ENCODE assay signal across 21 mouse cellular contexts in genomic region chr7:122074374-122074773, GRCm38 (mm10). TPM values are rescaled to one million over a fixed set of nuclear protein-coding genes. Genes with fewer than 3 reads are reported as not detected.
DNase-seq lines count a peak whose midpoint lies in the region; ATAC-seq lines count a peak whose summit lies in the region.
"Had no signal": no experiment of that assay in that cellular context is flagged by ENCODE, and none has a peak within 500 bp of the region (broad histone marks: within the 10 kb centered on the region; RNA-seq: fewer than 3 reads in every experiment).

No protein-coding gene starts in this region.

- ATAC-seq in liver, embryonic 11.5 days (replicated peaks; ENCODE audit: low FRiP score) = peak; percentile 53; the same call in 1 of the 2 replicates
- ATAC-seq in liver, embryonic 12.5 days = no peak
- ATAC-seq in intestine, embryonic 16.5 days = peak; percentile 88
- peak; percentile 74 for ATAC-seq in megakaryocyte progenitor cell, adult 5-6 weeks (replicated peaks; ENCODE audit: poor library complexity)
- ATAC-seq: activated CD4-positive, CD25-positive, alpha-beta regulatory T cell, adult 4 months; forebrain, embryonic 13.5 days; forebrain, postnatal 0 days; Patski had no signal

- no peak for DNase-seq in liver, embryonic 11.5 days (ENCODE audit: low spot score)
- no peak for DNase-seq in right cerebral cortex, postnatal 4 days
- DNase-seq in spleen, postnatal 14 days (ENCODE audit: low spot score in 2 of 2) = no peak
- DNase-seq: adrenal gland, postnatal 14 days; cerebellum, adult 18-20 months; cerebellum, adult 9-11 months; forebrain, postnatal 0 days; gastrocnemius, postnatal 25 days; heart, adult 18-20 months; heart, postnatal 14 days had no signal

- no peaks in the 10 kb centered on the region for H3K9me3 ChIP-seq in liver, embryonic 11.5 days (ENCODE audit: control insufficient read depth, low read length)
- H3K9me3 ChIP-seq in liver, embryonic 12.5 days (replicated peaks) = no peaks in the 10 kb centered on the region
- no peaks in the 10 kb centered on the region for H3K9me3 ChIP-seq in intestine, embryonic 16.5 days (ENCODE audit: control insufficient read depth, low read length)
- H3K9me3 ChIP-seq: embryonic facial prominence, embryonic 10.5 days; forebrain, embryonic 13.5 days; heart, embryonic 15.5 days; hindbrain, embryonic 13.5 days had no signal

- no peak overlapping the region for H3K4me2 ChIP-seq in liver, embryonic 11.5 days
- no peak overlapping the region for H3K4me2 ChIP-seq in liver, embryonic 12.5 days
- no peak overlapping the region for H3K4me2 ChIP-seq in intestine, embryonic 16.5 days (ENCODE audit: low read depth, low read length)
- H3K4me2 ChIP-seq: forebrain, embryonic 13.5 days; heart, embryonic 11.5 days; heart, embryonic 15.5 days; hindbrain, embryonic 13.5 days had no signal

- no peak overlapping the region for H3K27ac ChIP-seq in liver, embryonic 11.5 days (ENCODE audit: low read depth, low read length)
- H3K27ac ChIP-seq in liver, embryonic 12.5 days = no peak overlapping the region; the same call in 1 of the 2 replicates
- peak overlapping the region; percentile 78 for H3K27ac ChIP-seq in intestine, embryonic 16.5 days (ENCODE audit: low read length)
- H3K27ac ChIP-seq: embryonic facial prominence, embryonic 10.5 days; forebrain, embryonic 13.5 days; heart, embryonic 15.5 days; hindbrain, embryonic 13.5 days had no signal

- no peak overlapping the region for H3K9ac ChIP-seq in liver, embryonic 11.5 days (ENCODE audit: low read depth, low read length)
- no peak overlapping the region; the same call in 1 of the 2 replicates for H3K9ac ChIP-seq in liver, embryonic 12.5 days
- no peak overlapping the region; the same call in 1 of the 2 replicates for H3K9ac ChIP-seq in intestine, embryonic 16.5 days (ENCODE audit: low read depth, low read length)
- H3K9ac ChIP-seq: forebrain, embryonic 13.5 days; forebrain, postnatal 0 days; heart, embryonic 15.5 days; hindbrain, embryonic 13.5 days had no signal

- no peaks in the 10 kb centered on the region for H3K27me3 ChIP-seq in liver, embryonic 11.5 days (replicated peaks; ENCODE audit: control insufficient read depth, insufficient read depth, low read length)
- H3K27me3 ChIP-seq in liver, embryonic 12.5 days (replicated peaks) = no peaks in the 10 kb centered on the region
- H3K27me3 ChIP-seq in intestine, embryonic 16.5 days (replicated peaks; ENCODE audit: control insufficient read depth, insufficient read depth, low read length) = no peaks in the 10 kb centered on the region
- H3K27me3 ChIP-seq: CH12.LX; forebrain, embryonic 13.5 days; heart, embryonic 15.5 days; hindbrain, embryonic 13.5 days; Patski had no signal

- no peak overlapping the region for H3K4me3 ChIP-seq in liver, embryonic 11.5 days (ENCODE audit: low read depth, low read length)
- H3K4me3 ChIP-seq in liver, embryonic 12.5 days = no peak overlapping the region
- no peak overlapping the region for H3K4me3 ChIP-seq in intestine, embryonic 16.5 days (ENCODE audit: low read length)
- H3K4me3 ChIP-seq: embryonic facial prominence, embryonic 10.5 days; forebrain, embryonic 13.5 days; heart, embryonic 15.5 days; hindbrain, embryonic 13.5 days had no signal

- H3K4me1 ChIP-seq in liver, embryonic 11.5 days (replicated peaks; ENCODE audit: control insufficient read depth, insufficient read depth, low read length) = no peaks in the 10 kb centered on the region; the same call in 1 of the 2 replicates
- peaks cover 13% of the 10 kb centered on the region for H3K4me1 ChIP-seq in liver, embryonic 12.5 days
- peaks cover 14% of the 10 kb centered on the region for H3K4me1 ChIP-seq in intestine, embryonic 16.5 days (ENCODE audit: control insufficient read depth, insufficient read depth, low read length)
- H3K4me1 ChIP-seq: embryonic facial prominence, embryonic 10.5 days had no signal

- peaks cover 69% of the 10 kb centered on the region for H3K36me3 ChIP-seq in liver, embryonic 11.5 days (ENCODE audit: control insufficient read depth, insufficient read depth, low read length)
- H3K36me3 ChIP-seq in liver, embryonic 12.5 days = peaks cover 96% of the 10 kb centered on the region
- H3K36me3 ChIP-seq in intestine, embryonic 16.5 days (ENCODE audit: control insufficient read depth, insufficient read depth, low read length) = peaks cover 29% of the 10 kb centered on the region

- WGBS in liver, embryonic 11.5 days = 77% methylated on average over 3 of the region's 3 CpGs
- 47% methylated on average over 3 of the region's 3 CpGs for WGBS in liver, embryonic 12.5 days (ENCODE audit: insufficient replicate concordance)
- 65% methylated on average over 3 of the region's 3 CpGs for WGBS in intestine, embryonic 16.5 days

RNA-seq across cellular contexts. Expression of gene Ears2, which starts 7.3 kb away (rescaled TPM):
- polyA plus RNA-seq in liver, embryonic 11.5 days (2014; fragmentation: Nextera tagmentation; extraction: Ambion mirVana) = 16.1 and 18.0 TPM in 2 replicates
- polyA plus RNA-seq in liver, embryonic 12.5 days (2016; fragmentation: Nextera tagmentation; extraction: Ambion mirVana) = 10.3 and 10.8 TPM in 2 replicates
- 19.4 and 20.7 TPM in 2 replicates for polyA plus RNA-seq in intestine, embryonic 16.5 days (2015; fragmentation: Nextera tagmentation; extraction: Ambion mirVana)
- 4.1 and 5.7 TPM in 2 replicates for total RNA-seq in megakaryocyte progenitor cell, adult 5-6 weeks (2015)
- total RNA-seq in megakaryocyte progenitor cell, adult 5-6 weeks (2017) = 6.6 and 7.7 TPM in 2 replicates

RNA-seq across cellular contexts. Expression of gene Ubfd1, which starts 7.4 kb away (rescaled TPM):
- polyA plus RNA-seq in liver, embryonic 11.5 days (2014; fragmentation: Nextera tagmentation; extraction: Ambion mirVana) = 59.7 and 64.9 TPM in 2 replicates
- polyA plus RNA-seq in liver, embryonic 12.5 days (2016; fragmentation: Nextera tagmentation; extraction: Ambion mirVana) = 38.3 and 41.1 TPM in 2 replicates
- polyA plus RNA-seq in intestine, embryonic 16.5 days (2015; fragmentation: Nextera tagmentation; extraction: Ambion mirVana) = 39.5 and 45.3 TPM in 2 replicates
- 36.5 and 37.1 TPM in 2 replicates for total RNA-seq in megakaryocyte progenitor cell, adult 5-6 weeks (2015)
- total RNA-seq in megakaryocyte progenitor cell, adult 5-6 weeks (2017) = 30.7 and 35.9 TPM in 2 replicates

RNA-seq across cellular contexts. Expression of gene Ndufab1, which starts 27.3 kb away (rescaled TPM):
- 811 and 834 TPM in 2 replicates for polyA plus RNA-seq in liver, embryonic 11.5 days (2014; fragmentation: Nextera tagmentation; extraction: Ambion mirVana)
- polyA plus RNA-seq in liver, embryonic 12.5 days (2016; fragmentation: Nextera tagmentation; extraction: Ambion mirVana) = 562 and 614 TPM in 2 replicates
- 981 and 993 TPM in 2 replicates for polyA plus RNA-seq in intestine, embryonic 16.5 days (2015; fragmentation: Nextera tagmentation; extraction: Ambion mirVana)
- 277 and 282 TPM in 2 replicates for total RNA-seq in megakaryocyte progenitor cell, adult 5-6 weeks (2015)
- total RNA-seq in megakaryocyte progenitor cell, adult 5-6 weeks (2017) = 77.0 and 77.4 TPM in 2 replicates

RNA-seq across cellular contexts. Expression of gene Gga2, which starts 53.4 kb away (rescaled TPM):
- polyA plus RNA-seq in liver, embryonic 11.5 days (2014; fragmentation: Nextera tagmentation; extraction: Ambion mirVana) = 69.4 and 87.7 TPM in 2 replicates
- 65.3 and 68.4 TPM in 2 replicates for polyA plus RNA-seq in liver, embryonic 12.5 days (2016; fragmentation: Nextera tagmentation; extraction: Ambion mirVana)
- 118 and 132 TPM in 2 replicates for polyA plus RNA-seq in intestine, embryonic 16.5 days (2015; fragmentation: Nextera tagmentation; extraction: Ambion mirVana)
- total RNA-seq in megakaryocyte progenitor cell, adult 5-6 weeks (2015) = 17.1 and 20.0 TPM in 2 replicates
- total RNA-seq in megakaryocyte progenitor cell, adult 5-6 weeks (2017) = 19.7 and 21.4 TPM in 2 replicates

RNA-seq across cellular contexts. Expression of gene Palb2, which starts 58.4 kb away (rescaled TPM):
- polyA plus RNA-seq in liver, embryonic 11.5 days (2014; fragmentation: Nextera tagmentation; extraction: Ambion mirVana) = 27.8 and 28.9 TPM in 2 replicates
- 20.3 and 21.4 TPM in 2 replicates for polyA plus RNA-seq in liver, embryonic 12.5 days (2016; fragmentation: Nextera tagmentation; extraction: Ambion mirVana)
- 9.1 and 10.8 TPM in 2 replicates for polyA plus RNA-seq in intestine, embryonic 16.5 days (2015; fragmentation: Nextera tagmentation; extraction: Ambion mirVana)
- 26.8 and 26.9 TPM in 2 replicates for total RNA-seq in megakaryocyte progenitor cell, adult 5-6 weeks (2015)
- total RNA-seq in megakaryocyte progenitor cell, adult 5-6 weeks (2017) = 21.9 and 22.2 TPM in 2 replicates
